Mouse (Mus musculus): Measurements from ENCODE around the gene Vmn1r1. TPM values are rescaled to one million over a fixed set of nuclear protein-coding genes. Genes with fewer than 3 reads are reported as not detected.

Vmn1r1 gene
- polyA plus RNA-seq, 1 experiment from 2014 or later: not detected

DNA sequence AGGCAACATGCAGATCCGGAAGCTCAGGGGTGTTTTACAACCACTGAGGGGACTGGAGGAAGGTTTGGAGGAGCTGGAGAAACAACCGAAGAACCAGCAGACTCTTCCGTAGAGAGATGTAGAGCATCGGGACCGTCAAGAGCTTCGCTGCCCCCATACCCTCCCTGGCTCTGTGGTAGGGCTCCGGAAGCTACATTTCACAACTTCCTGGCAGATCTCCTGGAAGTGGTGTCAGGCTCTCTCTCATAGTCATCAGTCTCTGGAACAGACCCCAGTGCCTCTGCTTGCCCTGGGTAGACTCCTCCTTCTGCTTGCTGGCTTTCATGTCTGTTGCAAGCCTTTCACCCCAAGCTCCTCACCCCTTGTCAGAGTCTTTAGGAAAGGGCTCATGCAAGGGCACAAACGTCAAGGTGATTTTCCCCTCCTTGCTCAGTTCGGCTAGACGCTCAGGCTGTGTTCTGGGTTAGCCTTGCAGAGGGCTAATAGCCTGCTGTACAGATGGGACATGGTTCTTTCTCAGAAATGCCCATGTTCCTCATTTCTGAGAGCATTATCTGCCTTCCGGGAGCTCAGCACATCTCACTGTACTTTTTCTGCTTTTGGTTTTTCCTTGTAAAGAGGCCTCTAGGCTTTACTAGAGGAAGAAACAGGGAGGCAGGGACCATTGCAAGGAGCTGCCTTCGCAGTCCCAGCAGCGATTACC is 55.7 kb downstream of the Vmn1r1 start:
- DNase-seq (ENCODE audit: low spot score) (no peak), ATAC-seq (no peak)
- Histone ChIP-seq H3K27ac (ENCODE audit: low read depth, low read length) (no peak overlapping the region), H3K9ac (ENCODE audit: low read length) (no peak overlapping the region), H3K9me3 (replicated peaks; ENCODE audit: control insufficient read depth, low read length) (no peaks in the 10 kb centered on the region), H3K4me1 (ENCODE audit: control insufficient read depth, insufficient read depth, low read length) (peaks cover 8% of the 10 kb centered on the region; the same call in 1 of the 2 replicates), H3K36me3 (ENCODE audit: control insufficient read depth, insufficient read depth, low read length) (no peaks in the 10 kb centered on the region), H3K27me3 (replicated peaks; ENCODE audit: control insufficient read depth, insufficient read depth, low read length) (no peaks in the 10 kb centered on the region), H3K4me3 (ENCODE audit: low read depth, low read length) (no peak overlapping the region), H3K4me2 (ENCODE audit: low read length) (no peak overlapping the region)
- WGBS: 85% methylated on average over 13 of the region's 13 CpGs

DNA sequence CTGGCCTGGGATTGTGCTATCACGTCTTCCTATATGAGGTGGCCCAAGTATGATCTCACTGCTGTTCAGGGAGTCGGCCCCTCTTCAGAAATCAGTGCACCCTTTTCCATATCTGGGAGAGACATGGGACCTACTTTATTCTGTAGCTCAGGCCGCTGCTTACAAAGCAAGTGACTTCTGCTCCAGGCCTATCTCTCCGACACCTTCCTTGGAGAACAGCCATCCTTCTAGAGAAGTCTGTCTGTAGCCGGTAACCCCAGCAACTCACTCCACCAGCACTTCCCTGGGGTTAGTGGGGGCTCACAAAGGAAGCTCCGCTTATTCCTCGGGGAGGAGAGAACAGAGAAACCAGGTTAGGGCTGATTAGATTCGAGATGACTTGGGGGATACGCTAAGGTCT is 57.0 kb downstream of the Vmn1r1 start:
- no peak overlapping the region for H3K27ac ChIP-seq (ENCODE audit: low read depth, low read length)
- DNase-seq (ENCODE audit: low spot score) (no peak), ATAC-seq (no peak)
- H3K4me3 ChIP-seq (ENCODE audit: low read depth, low read length): no peak overlapping the region
- no peak overlapping the region for H3K4me2 ChIP-seq (ENCODE audit: low read length)
- no peaks in the 10 kb centered on the region for H3K27me3 ChIP-seq (replicated peaks; ENCODE audit: control insufficient read depth, insufficient read depth, low read length)
- H3K9ac ChIP-seq (ENCODE audit: low read length): no peak overlapping the region
- WGBS: 83% methylated on average over 9 of the region's 9 CpGs
- H3K9me3 ChIP-seq (replicated peaks; ENCODE audit: control insufficient read depth, low read length): no peaks in the 10 kb centered on the region
- H3K36me3 ChIP-seq (ENCODE audit: control insufficient read depth, insufficient read depth, low read length): no peaks in the 10 kb centered on the region
- H3K4me1 ChIP-seq (ENCODE audit: control insufficient read depth, insufficient read depth, low read length): peaks cover 6% of the 10 kb centered on the region; the same call in 1 of the 2 replicates

DNA sequence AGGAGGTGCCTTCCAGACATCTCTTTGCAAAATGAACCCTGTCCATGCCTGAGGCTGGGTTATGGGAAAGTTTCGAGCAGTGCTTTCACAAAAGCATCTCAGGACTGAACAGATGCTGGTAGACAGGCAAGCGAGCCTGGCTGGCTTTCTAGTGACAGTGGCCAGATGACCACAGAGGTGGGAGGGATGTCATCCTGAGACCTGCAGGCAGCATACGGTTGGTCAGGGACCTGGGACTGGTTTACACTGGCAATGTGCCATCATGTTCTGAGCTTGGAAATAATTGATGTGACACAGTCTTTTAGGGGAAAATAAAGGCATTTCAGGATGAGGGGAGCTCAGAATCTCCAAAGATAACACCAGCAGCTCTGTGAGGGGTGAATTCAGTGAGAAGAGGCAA is 59.3 kb downstream of the Vmn1r1 start:
- Histone ChIP-seq H3K27ac (ENCODE audit: low read depth, low read length) (no peak overlapping the region), H3K4me2 (ENCODE audit: low read length) (no peak overlapping the region), H3K9me3 (replicated peaks; ENCODE audit: control insufficient read depth, low read length) (no peaks in the 10 kb centered on the region), H3K27me3 (replicated peaks; ENCODE audit: control insufficient read depth, insufficient read depth, low read length) (no peaks in the 10 kb centered on the region), H3K36me3 (ENCODE audit: control insufficient read depth, insufficient read depth, low read length) (no peaks in the 10 kb centered on the region), H3K4me3 (ENCODE audit: low read depth, low read length) (no peak overlapping the region), H3K9ac (ENCODE audit: low read length) (no peak overlapping the region), H3K4me1 (ENCODE audit: control insufficient read depth, insufficient read depth, low read length) (no peaks in the 10 kb centered on the region)
- ATAC-seq (no peak), DNase-seq (ENCODE audit: low spot score) (no peak)
- WGBS: 49% methylated on average over 3 of the region's 3 CpGs

Other genes starting within 250 kb of the Vmn1r1 start
- 19.9 and 24.7 TPM in 2 replicates for gene Enah, start 144.5 kb downstream of the Vmn1r1 start, polyA plus RNA-seq (2014; fragmentation: Nextera tagmentation; extraction: Ambion mirVana)
- gene Srp9, start 39.7 kb downstream of the Vmn1r1 start, polyA plus RNA-seq (2014; fragmentation: Nextera tagmentation; extraction: Ambion mirVana): 155 and 158 TPM in 2 replicates
- gene Degs1, start 118.3 kb upstream of the Vmn1r1 start, polyA plus RNA-seq (2014; fragmentation: Nextera tagmentation; extraction: Ambion mirVana): 72.1 and 73.3 TPM in 2 replicates
- 30.5 and 31.7 TPM in 2 replicates for gene Fbxo28, start 177.1 kb upstream of the Vmn1r1 start, polyA plus RNA-seq (2014; fragmentation: Nextera tagmentation; extraction: Ambion mirVana)
- 20.2 and 24.7 TPM in 2 replicates for gene Trp53bp2, start 244.7 kb upstream of the Vmn1r1 start, polyA plus RNA-seq (2014; fragmentation: Nextera tagmentation; extraction: Ambion mirVana)

Data from forebrain, embryonic 14.5 days (tissue).